Mouse (Mus musculus): ENCODE measurements around the gene Vac14. TPM values are rescaled to one million over a fixed set of nuclear protein-coding genes. Genes with fewer than 3 reads are reported as not detected.
A peak's percentile ranks its signal among the peaks of the same experiment; 100 is the strongest.

Vac14 gene
- polyA plus RNA-seq, 1 experiment from 2014 or later, result 28.1 TPM

GRCm38 (mm10) chr8:110694226-110694625, 75.8 kb downstream of the Vac14 start:
- Histone ChIP-seq H3K9ac (replicated peaks; ENCODE audit: low read depth, low read length) (no peak overlapping the region), H3K4me2 (ENCODE audit: low read length) (no peak overlapping the region), H3K36me3 (ENCODE audit: control insufficient read depth, insufficient read depth) (no peaks in the 10 kb centered on the region), H3K4me3 (replicated peaks; ENCODE audit: low read length) (no peak overlapping the region), H3K9me3 (ENCODE audit: control insufficient read depth, low read length) (no peaks in the 10 kb centered on the region), H3K27ac (ENCODE audit: low read length) (peak overlapping the region; percentile 28; the same call in 1 of the 2 replicates), H3K27me3 (replicated peaks; ENCODE audit: control insufficient read depth, insufficient read depth, low read length) (no peaks in the 10 kb centered on the region), H3K4me1 (replicated peaks; ENCODE audit: control insufficient read depth, insufficient read depth, low read length) (peaks cover 14% of the 10 kb centered on the region)
- WGBS, result 75% methylated on average over 5 of the region's 5 CpGs
- ATAC-seq, result no peak

- 61% methylated on average over 4 of the region's 4 CpGs for WGBS
- Histone ChIP-seq H3K4me2 (ENCODE audit: low read length) (no peak overlapping the region), H3K27ac (ENCODE audit: low read length) (peak overlapping the region; percentile 28; the same call in 1 of the 2 replicates), H3K27me3 (replicated peaks; ENCODE audit: control insufficient read depth, insufficient read depth, low read length) (no peaks in the 10 kb centered on the region), H3K4me3 (replicated peaks; ENCODE audit: low read length) (no peak overlapping the region), H3K9ac (replicated peaks; ENCODE audit: low read depth, low read length) (peak overlapping the region; percentile 17; the same call in 1 of the 2 replicates), H3K4me1 (replicated peaks; ENCODE audit: control insufficient read depth, insufficient read depth, low read length) (peaks cover 14% of the 10 kb centered on the region), H3K36me3 (ENCODE audit: control insufficient read depth, insufficient read depth) (no peaks in the 10 kb centered on the region), H3K9me3 (ENCODE audit: control insufficient read depth, low read length) (no peaks in the 10 kb centered on the region)
- ATAC-seq, result no peak
Measured at GRCm38 (mm10) chr8:110694826-110695225, 76.4 kb downstream of the Vac14 start.

DNA sequence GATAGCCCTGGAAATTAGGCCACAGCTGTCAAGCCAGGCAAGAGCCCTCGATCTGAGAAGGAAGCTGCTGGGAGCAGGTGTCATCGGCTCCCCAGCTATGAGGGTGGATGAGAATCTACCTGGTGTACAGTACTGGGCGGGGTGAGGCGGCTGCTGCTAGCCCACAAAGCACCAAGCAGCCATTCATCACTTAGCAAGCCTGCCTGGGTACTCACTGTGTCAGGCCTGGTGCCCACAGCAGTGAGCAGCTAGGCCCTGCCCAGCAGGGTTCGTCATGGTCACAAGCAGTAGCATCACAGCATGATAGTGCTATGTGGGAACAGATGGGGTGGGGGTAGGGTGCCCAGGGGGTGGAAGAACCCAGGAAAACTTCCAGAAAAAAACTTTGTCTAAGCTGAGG, 77.0 kb downstream of the Vac14 start:
- Histone ChIP-seq H3K4me2 (ENCODE audit: low read length) (no peak overlapping the region), H3K27me3 (replicated peaks; ENCODE audit: control insufficient read depth, insufficient read depth, low read length) (no peaks in the 10 kb centered on the region), H3K4me1 (replicated peaks; ENCODE audit: control insufficient read depth, insufficient read depth, low read length) (peaks cover 14% of the 10 kb centered on the region), H3K27ac (ENCODE audit: low read length) (0 out of 2 replicates have a peak overlapping the region, but pooled peaks have one; percentile 41), H3K9ac (replicated peaks; ENCODE audit: low read depth, low read length) (no peak overlapping the region), H3K36me3 (ENCODE audit: control insufficient read depth, insufficient read depth) (no peaks in the 10 kb centered on the region), H3K9me3 (ENCODE audit: control insufficient read depth, low read length) (no peaks in the 10 kb centered on the region), H3K4me3 (replicated peaks; ENCODE audit: low read length) (no peak overlapping the region)
- ATAC-seq, result peak; percentile 36; the same call in 1 of the 2 replicates
- WGBS, result 76% methylated on average over 5 of the region's 5 CpGs

GRCm38 (mm10) chr8:110696051-110696450, 77.7 kb downstream of the Vac14 start:
- peaks cover 14% of the 10 kb centered on the region for H3K4me1 ChIP-seq (replicated peaks; ENCODE audit: control insufficient read depth, insufficient read depth, low read length)
- no peaks in the 10 kb centered on the region for H3K9me3 ChIP-seq (ENCODE audit: control insufficient read depth, low read length)
- H3K36me3 ChIP-seq (ENCODE audit: control insufficient read depth, insufficient read depth), result no peaks in the 10 kb centered on the region
- H3K9ac ChIP-seq (replicated peaks; ENCODE audit: low read depth, low read length), result no peak overlapping the region
- ATAC-seq, result no peak
- H3K4me2 ChIP-seq (ENCODE audit: low read length), result no peak overlapping the region
- H3K27me3 ChIP-seq (replicated peaks; ENCODE audit: control insufficient read depth, insufficient read depth, low read length), result no peaks in the 10 kb centered on the region
- H3K27ac ChIP-seq (ENCODE audit: low read length), result no peak overlapping the region
- no peak overlapping the region for H3K4me3 ChIP-seq (replicated peaks; ENCODE audit: low read length)
- WGBS, result 93% methylated on average over 4 of the region's 4 CpGs

- Histone ChIP-seq H3K27ac (ENCODE audit: low read length) (no peak overlapping the region), H3K27me3 (replicated peaks; ENCODE audit: control insufficient read depth, insufficient read depth, low read length) (no peaks in the 10 kb centered on the region), H3K9me3 (ENCODE audit: control insufficient read depth, low read length) (no peaks in the 10 kb centered on the region), H3K9ac (replicated peaks; ENCODE audit: low read depth, low read length) (no peak overlapping the region), H3K36me3 (ENCODE audit: control insufficient read depth, insufficient read depth) (no peaks in the 10 kb centered on the region), H3K4me1 (replicated peaks; ENCODE audit: control insufficient read depth, insufficient read depth, low read length) (peaks cover 14% of the 10 kb centered on the region), H3K4me3 (replicated peaks; ENCODE audit: low read length) (no peak overlapping the region), H3K4me2 (ENCODE audit: low read length) (no peak overlapping the region)
- WGBS, result 70% methylated on average over 5 of the region's 5 CpGs
- ATAC-seq, result no peak
Measured at GRCm38 (mm10) chr8:110697571-110697970, 79.2 kb downstream of the Vac14 start.

DNA sequence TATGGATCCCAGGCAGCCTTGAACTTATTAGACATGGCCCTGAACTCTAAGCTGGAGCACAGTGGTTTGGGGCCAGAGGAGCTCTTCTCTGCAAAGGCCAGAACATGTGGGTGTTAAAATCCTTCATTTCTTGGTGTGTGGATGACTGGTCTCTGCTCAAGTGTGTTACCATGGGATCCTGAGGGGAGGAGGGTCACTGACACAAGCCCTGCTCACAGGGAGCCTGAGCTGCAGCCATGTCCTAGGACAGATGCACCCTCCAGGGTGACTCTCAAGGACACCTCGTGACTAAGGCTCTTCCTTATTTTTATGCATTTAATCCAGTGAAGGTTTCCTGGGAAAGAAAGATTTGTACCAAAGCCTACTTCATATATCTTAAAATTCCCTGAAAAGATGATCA, 79.7 kb downstream of the Vac14 start:
- Histone ChIP-seq H3K4me3 (replicated peaks; ENCODE audit: low read length) (no peak overlapping the region), H3K4me2 (ENCODE audit: low read length) (no peak overlapping the region), H3K9me3 (ENCODE audit: control insufficient read depth, low read length) (no peaks in the 10 kb centered on the region), H3K9ac (replicated peaks; ENCODE audit: low read depth, low read length) (no peak overlapping the region), H3K4me1 (replicated peaks; ENCODE audit: control insufficient read depth, insufficient read depth, low read length) (peaks cover 14% of the 10 kb centered on the region), H3K36me3 (ENCODE audit: control insufficient read depth, insufficient read depth) (no peaks in the 10 kb centered on the region), H3K27me3 (replicated peaks; ENCODE audit: control insufficient read depth, insufficient read depth, low read length) (no peaks in the 10 kb centered on the region), H3K27ac (ENCODE audit: low read length) (no peak overlapping the region)
- ATAC-seq, result no peak
- 84% methylated on average over 1 of the region's 1 CpGs for WGBS

GRCm38 (mm10) chr8:110699501-110699900, 81.1 kb downstream of the Vac14 start:
- no peak overlapping the region for H3K27ac ChIP-seq (ENCODE audit: low read length)

GRCm38 (mm10) chr8:110700561-110700960, 82.2 kb downstream of the Vac14 start:
- H3K9me3 ChIP-seq (ENCODE audit: control insufficient read depth, low read length), result no peaks in the 10 kb centered on the region
- no peaks in the 10 kb centered on the region for H3K36me3 ChIP-seq (ENCODE audit: control insufficient read depth, insufficient read depth)
- WGBS, result 81% methylated on average over 2 of the region's 2 CpGs
- peaks cover 3% of the 10 kb centered on the region for H3K4me1 ChIP-seq (replicated peaks; ENCODE audit: control insufficient read depth, insufficient read depth, low read length)
- no peak overlapping the region for H3K9ac ChIP-seq (replicated peaks; ENCODE audit: low read depth, low read length)
- H3K27ac ChIP-seq (ENCODE audit: low read length), result no peak overlapping the region
- no peak for ATAC-seq
- no peak overlapping the region for H3K4me3 ChIP-seq (replicated peaks; ENCODE audit: low read length)
- no peaks in the 10 kb centered on the region for H3K27me3 ChIP-seq (replicated peaks; ENCODE audit: control insufficient read depth, insufficient read depth, low read length)
- H3K4me2 ChIP-seq (ENCODE audit: low read length), result no peak overlapping the region

More at GRCm38 (mm10) chr8:110699501-110699900, 81.1 kb downstream of the Vac14 start:
- peaks cover 14% of the 10 kb centered on the region for H3K4me1 ChIP-seq (replicated peaks; ENCODE audit: control insufficient read depth, insufficient read depth, low read length)
- H3K9me3 ChIP-seq (ENCODE audit: control insufficient read depth, low read length), result no peaks in the 10 kb centered on the region
- H3K4me3 ChIP-seq (replicated peaks; ENCODE audit: low read length), result no peak overlapping the region
- ATAC-seq, result no peak
- H3K27me3 ChIP-seq (replicated peaks; ENCODE audit: control insufficient read depth, insufficient read depth, low read length), result no peaks in the 10 kb centered on the region
- H3K36me3 ChIP-seq (ENCODE audit: control insufficient read depth, insufficient read depth), result no peaks in the 10 kb centered on the region
- no peak overlapping the region for H3K9ac ChIP-seq (replicated peaks; ENCODE audit: low read depth, low read length)
- 78% methylated on average over 7 of the region's 7 CpGs for WGBS
- no peak overlapping the region for H3K4me2 ChIP-seq (ENCODE audit: low read length)

DNA sequence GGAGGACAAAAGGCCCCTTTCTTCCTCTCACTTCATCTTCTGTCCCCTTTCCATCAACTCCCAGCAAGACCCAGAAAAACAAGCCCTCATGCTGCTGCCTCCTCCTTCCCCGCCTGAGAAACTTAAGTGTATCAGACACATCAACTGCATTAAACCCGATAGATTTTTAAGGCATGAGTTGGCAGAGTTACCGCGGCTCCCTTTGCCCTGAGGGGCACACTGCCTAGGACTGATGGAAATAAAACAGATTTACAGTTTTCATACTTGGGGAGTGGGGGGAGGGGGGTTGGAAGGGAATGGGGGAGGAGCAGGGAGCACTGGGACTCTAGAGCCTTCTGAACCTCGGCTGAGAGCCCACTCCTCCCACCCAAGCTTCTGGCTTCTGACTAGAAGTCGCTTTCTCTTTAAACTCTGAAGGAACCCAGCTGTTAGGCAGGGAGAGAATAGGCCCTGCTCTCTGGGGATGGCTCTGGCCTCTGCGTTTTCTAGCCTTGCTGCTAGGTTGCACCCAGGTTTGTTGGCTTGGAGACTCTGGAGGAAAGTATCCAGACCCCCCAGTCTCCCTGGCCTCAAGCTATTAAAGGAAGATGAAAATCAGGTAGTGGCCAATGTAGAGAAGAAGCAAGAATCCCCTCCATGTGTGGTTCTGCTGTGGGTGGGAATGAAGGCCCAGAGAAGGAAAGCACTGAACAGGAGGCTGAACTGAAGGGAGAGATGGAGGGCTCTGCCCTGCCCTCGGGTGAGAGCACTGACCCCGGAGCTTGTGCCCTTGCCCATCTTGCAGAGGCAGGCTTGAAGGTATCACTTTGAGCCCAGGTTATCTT, 84.5 kb downstream of the Vac14 start:
- Histone ChIP-seq H3K4me3 (replicated peaks; ENCODE audit: low read length) (no peak overlapping the region), H3K4me2 (ENCODE audit: low read length) (no peak overlapping the region), H3K27ac (ENCODE audit: low read length) (no peak overlapping the region), H3K27me3 (replicated peaks; ENCODE audit: control insufficient read depth, insufficient read depth, low read length) (no peaks in the 10 kb centered on the region), H3K36me3 (ENCODE audit: control insufficient read depth, insufficient read depth) (no peaks in the 10 kb centered on the region), H3K9ac (replicated peaks; ENCODE audit: low read depth, low read length) (no peak overlapping the region), H3K9me3 (ENCODE audit: control insufficient read depth, low read length) (no peaks in the 10 kb centered on the region), H3K4me1 (replicated peaks; ENCODE audit: control insufficient read depth, insufficient read depth, low read length) (no peaks in the 10 kb centered on the region; the same call in 1 of the 2 replicates)
- no peak for ATAC-seq
- 47% methylated on average over 9 of the region's 9 CpGs for WGBS
